Mouse (Mus musculus) megakaryocyte, embryonic 14.5 days (primary cell): ENCODE data around the gene Lhfp.

Experiments
- FLI1 ChIP-seq: IDR thresholded peaks from 2 replicates; pipeline ENCODE4 v1.6.1; 2012; ENCODE audit warnings: low read length, inconsistent platforms, mixed read lengths
- GATA1 ChIP-seq: IDR thresholded peaks from 3 replicates; pipeline ENCODE4 v1.6.1; 2012; ENCODE audit warnings: mixed read lengths, low read length, inconsistent platforms, borderline replicate concordance

- TF ChIP-seq GATA1, result no peak
- no peak for TF ChIP-seq FLI1
Observed at GRCm38 (mm10) chr3:53059959-53060358, 18.6 kb downstream of the Lhfp start.
